In genomic region chr5:151406276-151406675, GRCm38 (mm10) we compare ENCODE assay signal across 37 mouse cellular contexts. TPM values are rescaled to one million over a fixed set of nuclear protein-coding genes. Genes with fewer than 3 reads are reported as not detected.
"Had no signal": no experiment of that assay in that cellular context is flagged by ENCODE, and none has a peak within 500 bp of the region (broad histone marks: within the 10 kb centered on the region; RNA-seq: fewer than 3 reads in every experiment).

No protein-coding gene starts in this region.

- H3K27ac ChIP-seq: embryonic facial prominence, embryonic 10.5 days; embryonic facial prominence, embryonic 12.5 days; embryonic facial prominence, embryonic 13.5 days; embryonic facial prominence, embryonic 15.5 days; forebrain, embryonic 10.5 days; forebrain, embryonic 12.5 days; gastrocnemius, adult 2 months had no signal

- DNase-seq: cerebellum, adult 2 months; cerebellum, adult 8-10 months; cerebellum, adult 9-10 months; cerebellum, adult 9-11 months; cerebellum, postnatal 10 days; cerebellum, postnatal 14 days; cerebellum, postnatal 25 days; cerebellum, postnatal 36 days; embryo, embryonic 11 days; forebrain, postnatal 0 days; gastrocnemius, adult 2 months; gastrocnemius, postnatal 10 days; gastrocnemius, postnatal 14 days; gastrocnemius, postnatal 25 days; gastrocnemius, postnatal 36 days; heart, adult 11 months; heart, adult 18-20 months had no signal

- H3K9ac ChIP-seq: embryonic facial prominence, embryonic 12.5 days; embryonic facial prominence, embryonic 13.5 days; embryonic facial prominence, embryonic 15.5 days; forebrain, embryonic 12.5 days; forebrain, embryonic 13.5 days; forebrain, embryonic 15.5 days; forebrain, postnatal 0 days had no signal

- H3K4me3 ChIP-seq: embryonic facial prominence, embryonic 10.5 days; embryonic facial prominence, embryonic 12.5 days; embryonic facial prominence, embryonic 13.5 days; embryonic facial prominence, embryonic 15.5 days; erythroblast, embryonic 14.5 days; forebrain, embryonic 10.5 days; forebrain, embryonic 12.5 days; forebrain, embryonic 13.5 days; forebrain, embryonic 15.5 days; gastrocnemius, adult 2 months had no signal

- H3K4me1 ChIP-seq: embryonic facial prominence, embryonic 12.5 days; embryonic facial prominence, embryonic 15.5 days had no signal

- H3K36me3 ChIP-seq: embryonic facial prominence, embryonic 10.5 days; embryonic facial prominence, embryonic 12.5 days; embryonic facial prominence, embryonic 13.5 days; embryonic facial prominence, embryonic 15.5 days; forebrain, embryonic 10.5 days; forebrain, embryonic 12.5 days; forebrain, embryonic 15.5 days had no signal

- H3K27me3 ChIP-seq: embryonic facial prominence, embryonic 12.5 days; embryonic facial prominence, embryonic 13.5 days; embryonic facial prominence, embryonic 15.5 days had no signal

- H3K4me2 ChIP-seq: embryonic facial prominence, embryonic 12.5 days; embryonic facial prominence, embryonic 13.5 days; embryonic facial prominence, embryonic 15.5 days; forebrain, embryonic 12.5 days; forebrain, embryonic 13.5 days; forebrain, embryonic 15.5 days had no signal

- H3K9me3 ChIP-seq: embryonic facial prominence, embryonic 10.5 days; embryonic facial prominence, embryonic 12.5 days; embryonic facial prominence, embryonic 13.5 days; embryonic facial prominence, embryonic 15.5 days; forebrain, embryonic 10.5 days; forebrain, embryonic 12.5 days; forebrain, embryonic 13.5 days; forebrain, embryonic 15.5 days had no signal

RNA-seq across cellular contexts. Expression of gene Gm42906, which starts 21.7 kb away (rescaled TPM):
- total RNA-seq: common myeloid progenitor, adult 5-6 weeks; forebrain, postnatal 0 days; gastrocnemius, postnatal 36 days; gastrocnemius, postnatal 4 days; granulocyte monocyte progenitor cell, adult 5-6 weeks had no signal
- polyA plus RNA-seq: cerebellum, adult 2 months; cortical plate, adult 2 months; embryonic facial prominence, embryonic 10.5 days; embryonic facial prominence, embryonic 11.5 days; embryonic facial prominence, embryonic 12.5 days; embryonic facial prominence, embryonic 13.5 days; embryonic facial prominence, embryonic 14.5 days; embryonic facial prominence, embryonic 15.5 days; erythroblast, embryonic 14.5 days; forebrain, embryonic 10.5 days; forebrain, embryonic 11.5 days; forebrain, embryonic 12.5 days; forebrain, embryonic 13.5 days; forebrain, embryonic 14.5 days; forebrain, embryonic 15.5 days; forebrain, embryonic 16.5 days; forebrain, postnatal 0 days; frontal cortex, adult 2 months; gonadal fat pad, adult 2 months had no signal
